Mouse (Mus musculus) spleen, postnatal 36 days (tissue): Measurements from ENCODE around the gene Zbtb20.

Experiments used
- DNase-seq, 2 experiments: peaks; one replicate each; pipeline ENCODE4 v3.0.0; 2022; ENCODE audit warnings: low spot score in 2 of 2, mixed read lengths in 1 of 2

Gene Zbtb20

GRCm38 (mm10) chr16:43510516-43510915 lies 634.8 kb downstream of the Zbtb20 start:
- DNase-seq, result no peak

DNA sequence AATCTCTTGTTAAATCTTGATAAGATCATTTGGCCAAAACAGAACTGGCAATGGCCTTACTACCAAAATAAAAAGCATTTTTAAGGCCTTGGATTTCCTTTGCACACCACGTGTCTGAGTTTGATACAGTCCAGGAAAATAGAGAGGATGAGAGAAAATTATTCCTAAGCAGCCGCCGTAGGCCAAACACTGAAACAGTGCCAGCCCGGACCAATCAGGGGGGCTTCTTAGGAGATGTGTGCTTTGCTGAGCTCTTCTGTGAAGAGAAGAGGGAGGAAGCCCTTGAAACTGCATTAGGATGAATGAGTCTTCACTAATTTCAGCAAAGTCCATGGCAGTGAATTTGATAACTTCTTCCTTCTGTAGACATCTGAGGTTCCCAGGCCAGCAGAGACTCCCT lies 635.9 kb downstream of the Zbtb20 start:
- DNase-seq, result no peak

- no peak for DNase-seq
These were observed 638.3 kb downstream of the Zbtb20 start for GRCm38 (mm10) chr16:43513933-43514332.

GRCm38 (mm10) chr16:43515538-43515937 lies 639.9 kb downstream of the Zbtb20 start:
- DNase-seq, result no peak

DNA sequence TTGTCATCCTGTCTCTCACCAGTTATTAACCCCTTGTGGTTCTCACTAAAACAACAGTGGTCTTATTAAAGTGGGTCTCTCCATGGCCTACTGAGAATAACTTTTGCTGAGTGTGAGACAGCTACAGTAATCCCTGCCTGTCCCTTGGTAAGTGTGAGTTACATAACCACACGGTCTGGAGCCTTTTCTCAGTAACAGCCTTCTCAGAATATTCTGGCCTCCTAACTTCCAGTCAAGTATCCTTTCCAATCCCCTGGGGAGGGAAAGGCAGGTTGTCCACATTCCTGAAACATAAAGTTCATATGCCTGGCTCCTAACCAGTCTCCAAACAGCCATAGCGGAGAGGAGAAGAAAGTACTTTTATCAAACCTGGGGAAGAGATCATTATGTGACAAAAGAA lies 644.6 kb downstream of the Zbtb20 start:
- DNase-seq, result no peak

GRCm38 (mm10) chr16:43522482-43522881 lies 646.8 kb downstream of the Zbtb20 start:
- DNase-seq, result no peak

DNA sequence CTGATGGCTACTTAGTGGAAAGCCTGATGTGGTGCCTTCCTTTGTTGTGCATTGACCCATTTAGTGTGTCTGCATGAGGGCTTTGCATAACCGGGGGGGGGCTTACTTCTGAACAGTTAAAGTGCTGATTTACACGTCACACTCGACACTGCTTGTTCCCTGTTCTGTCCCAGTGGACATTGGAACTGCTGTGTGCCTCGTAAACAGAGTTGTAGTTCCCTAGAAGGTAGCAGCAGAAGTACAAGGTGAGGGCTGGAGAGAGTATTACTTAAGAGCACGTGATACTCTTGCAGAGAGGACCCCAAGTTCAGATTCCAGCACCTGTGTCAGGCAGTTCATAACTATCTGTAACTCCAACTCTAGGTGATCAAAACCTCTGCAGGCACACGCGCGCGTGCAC lies 648.5 kb downstream of the Zbtb20 start:
- DNase-seq, result no peak

GRCm38 (mm10) chr16:43525624-43526023 lies 649.9 kb downstream of the Zbtb20 start:
- no peak for DNase-seq

GRCm38 (mm10) chr16:43528300-43528699 lies 652.6 kb downstream of the Zbtb20 start:
- DNase-seq, result no peak

DNA sequence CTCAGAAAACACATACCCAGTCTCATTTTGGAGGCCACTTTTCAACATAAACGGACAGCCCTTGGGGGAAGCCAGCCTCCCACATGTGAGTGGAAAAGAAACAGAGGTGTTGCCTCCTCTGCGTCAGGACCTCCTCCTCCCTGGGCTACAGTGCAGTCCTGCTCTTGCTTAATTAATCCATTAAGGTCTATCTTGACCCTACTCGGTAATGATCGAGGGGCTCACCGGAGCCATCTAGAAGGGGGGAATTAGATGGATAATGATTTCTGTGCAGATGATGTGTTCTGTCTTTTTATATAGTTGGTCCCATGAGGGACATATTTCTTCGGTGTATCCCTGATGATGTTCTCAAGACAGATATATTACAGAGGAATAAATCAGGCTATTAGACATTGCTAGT lies 655.6 kb downstream of the Zbtb20 start:
- no peak for DNase-seq

DNA sequence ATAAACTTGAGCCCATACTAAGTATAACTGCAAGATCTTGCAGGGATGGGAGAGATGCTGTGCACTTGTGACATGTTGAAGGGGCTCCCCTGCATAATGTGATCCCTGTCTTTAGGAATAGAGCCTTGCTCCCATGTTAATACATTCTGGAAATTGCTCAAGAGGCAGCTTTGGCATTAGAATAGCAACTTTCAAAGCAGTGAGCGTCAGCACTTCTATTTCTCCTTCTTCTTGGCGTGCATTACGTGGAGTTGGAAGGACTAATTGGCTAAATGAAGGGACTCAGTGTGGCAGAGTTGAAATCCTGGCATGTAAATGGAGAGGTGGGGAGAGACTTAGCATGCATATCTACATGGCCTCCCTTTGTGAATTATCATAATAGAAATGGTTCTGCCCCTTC lies 658.4 kb downstream of the Zbtb20 start:
- DNase-seq, result no peak

DNA sequence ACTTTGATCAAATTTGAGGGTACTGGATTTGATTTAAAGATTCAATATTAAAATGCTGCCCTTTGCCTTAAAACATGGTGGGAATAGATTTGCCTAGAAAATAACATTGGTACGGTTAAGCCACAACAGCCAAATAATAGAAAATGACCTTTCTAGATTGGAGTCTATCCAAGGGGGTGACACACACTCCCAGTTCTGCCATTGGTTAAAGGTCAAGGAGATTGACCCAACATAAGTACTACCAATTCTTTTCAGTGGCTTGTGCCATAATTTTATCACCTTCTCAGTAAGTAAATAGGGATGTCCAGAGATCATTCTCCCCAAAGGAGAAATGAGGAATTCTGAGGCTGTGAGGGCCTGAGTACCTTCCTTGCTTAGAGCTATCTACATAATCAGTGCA lies 660.2 kb downstream of the Zbtb20 start:
- DNase-seq, result no peak

GRCm38 (mm10) chr16:43537163-43537562 lies 661.5 kb downstream of the Zbtb20 start:
- no peak for DNase-seq

DNA sequence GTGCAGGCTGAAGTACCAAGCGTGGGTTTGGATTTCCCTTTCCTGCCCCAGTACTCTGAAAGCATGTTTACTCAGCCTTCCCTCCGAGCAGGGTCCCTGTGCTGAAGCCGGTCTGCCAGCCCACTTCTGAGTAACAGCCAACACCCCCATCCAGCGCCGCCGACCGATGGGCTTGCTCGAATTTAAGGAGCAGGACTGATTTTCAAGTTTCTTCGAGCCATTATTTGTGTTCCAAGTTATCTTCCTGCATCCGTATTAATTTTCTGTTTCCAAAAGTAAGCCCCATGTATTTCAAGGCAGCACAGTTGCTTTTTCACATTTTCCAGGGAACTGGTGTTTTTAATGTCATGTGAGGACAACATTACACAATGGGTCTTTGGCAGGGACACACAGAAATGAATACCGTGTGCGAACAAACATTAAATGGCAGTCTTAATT lies 664.0 kb downstream of the Zbtb20 start:
- no peak for DNase-seq

GRCm38 (mm10) chr16:43540108-43540507 lies 664.4 kb downstream of the Zbtb20 start:
- DNase-seq, result peak; percentile 10 to 11

DNA sequence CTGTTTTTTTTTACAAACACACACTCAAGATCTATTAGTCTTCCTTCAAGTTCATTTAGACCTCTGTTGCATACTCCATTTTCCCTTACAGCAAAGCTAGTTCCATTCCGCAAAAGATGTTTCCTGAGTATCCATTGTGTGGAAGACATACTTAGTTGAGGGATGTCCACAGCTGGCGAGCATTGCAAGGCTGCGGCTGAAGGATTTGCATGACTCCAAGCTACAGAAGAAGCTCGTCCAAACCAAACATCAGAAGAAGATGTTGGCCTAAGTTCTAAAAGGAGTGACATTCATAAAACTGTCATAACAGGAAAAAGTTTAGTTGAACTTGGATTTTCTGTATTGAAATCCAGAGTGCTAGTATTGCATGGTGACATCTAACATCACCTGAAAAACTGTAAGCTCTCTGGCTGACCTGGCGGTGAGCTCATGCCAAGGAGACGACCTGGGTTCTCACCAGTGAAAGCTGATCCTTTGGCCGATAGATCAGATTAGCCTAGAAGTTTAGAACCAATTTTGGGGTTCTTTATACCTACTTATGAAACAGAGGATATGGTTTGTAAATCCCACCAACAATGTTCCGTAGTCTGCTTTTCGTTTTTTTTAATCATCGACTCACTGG lies 665.0 kb downstream of the Zbtb20 start:
- DNase-seq, result no peak

GRCm38 (mm10) chr16:43545261-43545660 lies 669.6 kb downstream of the Zbtb20 start:
- no peak for DNase-seq

- DNase-seq, result no peak
These were observed 671.9 kb downstream of the Zbtb20 start for GRCm38 (mm10) chr16:43547323-43548180.

DNA sequence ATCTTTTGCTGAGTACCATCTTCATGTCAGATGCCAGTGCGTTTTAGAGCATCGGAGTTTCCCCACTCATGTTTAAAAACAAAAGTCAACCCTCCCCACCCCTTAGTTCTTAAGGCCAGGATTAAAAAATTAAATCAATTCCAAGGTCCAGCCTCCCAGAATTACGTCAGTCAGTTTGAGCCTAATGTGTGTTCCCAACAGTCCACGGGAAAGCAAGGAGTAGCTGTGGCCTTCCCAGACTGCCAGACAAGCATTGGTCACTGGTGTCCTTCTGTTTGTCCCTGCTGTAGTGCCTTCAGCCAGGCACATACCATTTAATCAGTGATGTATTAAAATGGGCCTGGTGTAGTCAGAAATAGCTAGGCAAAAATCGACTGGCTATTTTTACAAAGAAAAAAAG lies 673.1 kb downstream of the Zbtb20 start:
- no peak for DNase-seq

- no peak for DNase-seq
These were observed 673.9 kb downstream of the Zbtb20 start for GRCm38 (mm10) chr16:43549425-43550089.

DNA sequence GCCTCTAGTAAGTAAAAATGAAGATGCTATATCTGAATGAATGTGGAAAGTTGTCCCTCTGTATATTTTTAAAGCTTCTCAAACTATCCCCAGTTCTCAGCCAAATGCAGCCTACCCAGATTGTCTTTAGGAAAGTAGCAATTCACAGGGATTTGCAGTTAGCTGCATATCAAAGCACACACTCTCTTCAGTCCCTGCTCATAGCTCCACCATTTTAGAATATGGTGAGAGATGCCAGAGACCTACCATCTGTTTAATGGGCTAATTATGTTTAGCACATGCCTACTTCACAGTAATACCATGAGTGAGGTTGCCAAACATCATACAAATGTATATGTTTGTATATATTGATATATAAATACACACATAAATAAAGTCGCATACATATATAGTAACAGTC lies 676.8 kb downstream of the Zbtb20 start:
- no peak for DNase-seq

DNA sequence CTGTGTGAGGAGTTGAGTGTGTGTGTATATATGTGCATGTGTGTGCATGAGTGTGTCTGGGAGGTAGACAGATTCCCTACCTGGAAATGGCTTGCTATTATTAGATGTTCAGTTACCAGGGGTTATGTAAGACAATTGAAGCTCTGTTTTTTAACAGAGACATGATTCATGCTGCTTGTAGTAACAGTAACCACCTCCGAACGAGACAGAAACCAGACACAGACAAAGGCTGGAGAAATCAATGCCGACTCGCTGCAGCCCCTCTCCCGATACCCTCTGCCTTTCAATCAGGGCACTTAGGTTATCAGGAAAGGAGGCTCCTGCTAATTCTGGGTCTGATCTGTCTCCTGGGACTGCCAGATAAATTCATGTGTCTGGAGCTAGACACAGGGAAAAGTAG lies 681.7 kb downstream of the Zbtb20 start:
- DNase-seq, result no peak

GRCm38 (mm10) chr16:43561330-43561729 lies 685.6 kb downstream of the Zbtb20 start:
- no peak for DNase-seq
